Mouse (Mus musculus) lung, postnatal 10 days (tissue): Measurements from ENCODE around the gene Sp6.
A peak's percentile ranks its signal among the peaks of the same experiment; 100 is the strongest.

Experiments used
- DNase-seq: peaks from one replicate; pipeline ENCODE4 v3.0.0; 2021

Gene Sp6

GRCm38 (mm10) chr11:97065538-97066295 is 52.5 kb downstream of the Sp6 start:
- DNase-seq, result no peak

GRCm38 (mm10) chr11:97066656-97067360 is 53.6 kb downstream of the Sp6 start:
- DNase-seq, result no peak

GRCm38 (mm10) chr11:97069333-97069732 is 56.1 kb downstream of the Sp6 start:
- no peak for DNase-seq

GRCm38 (mm10) chr11:97069770-97070169 is 56.6 kb downstream of the Sp6 start:
- DNase-seq, result no peak

- no peak for DNase-seq
Measured at GRCm38 (mm10) chr11:97071129-97071528, 57.9 kb downstream of the Sp6 start.

GRCm38 (mm10) chr11:97072533-97072932 is 59.3 kb downstream of the Sp6 start:
- DNase-seq, result peak; percentile 69

GRCm38 (mm10) chr11:97074235-97074634 is 61.0 kb downstream of the Sp6 start:
- DNase-seq, result peak; percentile 58
